Comparison of ENCODE assay signal across 8 mouse cellular contexts in genomic region chr1:135669803-135670202, GRCm38 (mm10). TPM values are rescaled to one million over a fixed set of nuclear protein-coding genes. Genes with fewer than 3 reads are reported as not detected.
DNase-seq lines count a peak whose midpoint lies in the region; ATAC-seq and TF ChIP-seq lines count a peak whose summit lies in the region.

No protein-coding gene starts in this region.

- H3K27me3 ChIP-seq in neural tube, embryonic 13.5 days: no peaks in the 10 kb centered on the region
- no peaks in the 10 kb centered on the region for H3K27me3 ChIP-seq in heart, postnatal 0 days (ENCODE audit: control insufficient read depth, insufficient read depth, low read length)
- H3K27me3 ChIP-seq in limb, embryonic 15.5 days: no peaks in the 10 kb centered on the region

- no peak for TF ChIP-seq EP300 in heart, postnatal 0 days (IDR thresholded peaks at IDR 0.05; ENCODE audit: low read depth)

- H3K4me2 ChIP-seq in neural tube, embryonic 13.5 days: no peak overlapping the region
- H3K4me2 ChIP-seq in heart, postnatal 0 days (ENCODE audit: low read depth, low read length): peak overlapping the region; percentile 28
- H3K4me2 ChIP-seq in limb, embryonic 15.5 days: peak overlapping the region; percentile 19; the same call in 1 of the 2 replicates

- WGBS in neural tube, embryonic 13.5 days: 52% methylated on average over 7 of the region's 7 CpGs
- 27% methylated on average over 7 of the region's 7 CpGs for WGBS in heart, postnatal 0 days
- 48% methylated on average over 7 of the region's 7 CpGs for WGBS in limb, embryonic 15.5 days

- H3K4me3 ChIP-seq in neural tube, embryonic 13.5 days: no peak overlapping the region
- H3K4me3 ChIP-seq in embryonic fibroblast, embryonic 13.5 days (ENCODE audit: insufficient read depth, low read length): no peak overlapping the region
- H3K4me3 ChIP-seq in heart, postnatal 0 days (ENCODE audit: low read depth, low read length): no peak overlapping the region
- H3K4me3 ChIP-seq in limb, embryonic 15.5 days: no peak overlapping the region

- TF ChIP-seq POLR2A in embryonic fibroblast, embryonic 13.5 days (IDR thresholded peaks at IDR 0.05; ENCODE audit: low read depth, low read length): no peak

- H3K9me3 ChIP-seq in neural tube, embryonic 13.5 days: no peaks in the 10 kb centered on the region
- no peaks in the 10 kb centered on the region for H3K9me3 ChIP-seq in heart, postnatal 0 days (replicated peaks; ENCODE audit: control insufficient read depth, low read length)
- no peaks in the 10 kb centered on the region for H3K9me3 ChIP-seq in limb, embryonic 15.5 days

- H3K36me3 ChIP-seq in neural tube, embryonic 13.5 days: no peaks in the 10 kb centered on the region
- no peaks in the 10 kb centered on the region for H3K36me3 ChIP-seq in heart, postnatal 0 days (replicated peaks; ENCODE audit: control insufficient read depth, insufficient read depth, low read length)
- H3K36me3 ChIP-seq in limb, embryonic 15.5 days: no peaks in the 10 kb centered on the region

- peaks cover 59% of the 10 kb centered on the region for H3K4me1 ChIP-seq in neural tube, embryonic 13.5 days (replicated peaks)
- peaks cover 19% of the 10 kb centered on the region for H3K4me1 ChIP-seq in embryonic fibroblast, embryonic 13.5 days (ENCODE audit: control insufficient read depth, insufficient read depth, low read length)
- H3K4me1 ChIP-seq in heart, postnatal 0 days (ENCODE audit: control insufficient read depth, insufficient read depth): peaks cover 33% of the 10 kb centered on the region
- H3K4me1 ChIP-seq in limb, embryonic 15.5 days: peaks cover 54% of the 10 kb centered on the region

- peak; percentile 20 for ATAC-seq in neural tube, embryonic 13.5 days (ENCODE audit: low read depth)
- peak; percentile 42 for ATAC-seq in heart, postnatal 0 days (ENCODE audit: insufficient read depth, low read depth)
- no peak for ATAC-seq in limb, embryonic 15.5 days (ENCODE audit: insufficient number of reproducible peaks, low FRiP score, low TSS enrichment, low read depth)

- peak overlapping the region; percentile 30; the same call in 1 of the 2 replicates for H3K27ac ChIP-seq in neural tube, embryonic 13.5 days (replicated peaks)
- peak overlapping the region; percentile 22 for H3K27ac ChIP-seq in embryonic fibroblast, embryonic 13.5 days (ENCODE audit: insufficient read depth, low read length)
- H3K27ac ChIP-seq in heart, postnatal 0 days (ENCODE audit: low read depth): no peak overlapping the region
- H3K27ac ChIP-seq in limb, embryonic 15.5 days: no peak overlapping the region

- no peak for TF ChIP-seq CTCF in embryonic fibroblast, embryonic 13.5 days (IDR thresholded peaks at IDR 0.05; ENCODE audit: borderline replicate concordance, insufficient read depth, low read length)
- no peak for TF ChIP-seq CTCF in heart, postnatal 0 days (IDR thresholded peaks at IDR 0.05; ENCODE audit: low read depth)

- H3K9ac ChIP-seq in neural tube, embryonic 13.5 days: peak overlapping the region; percentile 49; the same call in 1 of the 2 replicates
- H3K9ac ChIP-seq in heart, postnatal 0 days (replicated peaks; ENCODE audit: low read depth, low read length): no peak overlapping the region
- no peak overlapping the region for H3K9ac ChIP-seq in limb, embryonic 15.5 days

- DNase-seq in neural tube, embryonic 10.5 days (ENCODE audit: extremely low spot score, low spot score): no peak
- DNase-seq in heart, postnatal 0 days (ENCODE audit: low spot score): peak; percentile 59
- no peak for DNase-seq in frontal cortex, postnatal 36 days (ENCODE audit: low spot score in 2 of 2)
- DNase-seq in frontal cortex, adult 2 months (ENCODE audit: extremely low spot score in 1 of 2, low spot score in 1 of 2): no peak
- DNase-seq in spleen, postnatal 10 days (ENCODE audit: low spot score in 2 of 2): no peak

RNA-seq across cellular contexts. Expression of gene Csrp1, which starts 50.1 kb away (rescaled TPM):
- 28.0 and 30.6 TPM in 2 replicates for polyA plus RNA-seq in neural tube, embryonic 13.5 days (2015; fragmentation: Nextera tagmentation; extraction: Ambion mirVana)
- polyA plus RNA-seq in embryonic fibroblast, embryonic 13.5 days (2011; ENCODE audit: insufficient read length, low read depth, missing spikeins): 453 and 629 TPM in 2 replicates
- total RNA-seq in heart, postnatal 0 days (2014; rRNA removed; ENCODE audit: low replicate concordance): 529 and 840 TPM in 2 replicates
- polyA plus RNA-seq in heart, postnatal 0 days (2015; fragmentation: Nextera tagmentation; extraction: Ambion mirVana): 128 and 145 TPM in 2 replicates
- polyA plus RNA-seq in limb, embryonic 15.5 days (2015; fragmentation: Nextera tagmentation; extraction: Ambion mirVana): 89.7 and 104 TPM in 2 replicates
- 205 and 232 TPM in 2 replicates for polyA plus RNA-seq in frontal cortex, adult 2 months (2012; rRNA removed)

Comparison
In these comparisons a context has a peak if more than half of its experiments do, and no peak if none do; other contexts are left out.
1. H3K27ac ChIP-seq: peak in neural tube, embryonic 13.5 days (single experiment) and embryonic fibroblast, embryonic 13.5 days (single experiment); none in heart, postnatal 0 days (single experiment) and limb, embryonic 15.5 days (single experiment).